Mouse (Mus musculus) lung, embryonic 14.5 days (tissue): ENCODE data around the gene Dync1li2. TPM values are rescaled to one million over a fixed set of nuclear protein-coding genes. Genes with fewer than 3 reads are reported as not detected.

Experiments
- ATAC-seq: fragments of 200-750 bp; cut with Nextera tagmentation; 2 replicates; pipeline ENCODE4 v1.8.0; 2017; ENCODE audit warnings: mild to moderate bottlenecking, moderate TSS enrichment, moderate library complexity; ENCODE audit not compliant: insufficient read depth
- DNase-seq: peaks from one replicate; pipeline ENCODE4 v3.0.0-alpha.2; 2015
- H3K27ac ChIP-seq: fragments of 300-500 bp; sonication (generic); 2 replicates; pipeline ENCODE4 v1.5.1; 2014; ENCODE audit warnings: low read depth, mild to moderate bottlenecking, moderate library complexity
- H3K27me3 ChIP-seq: fragments of 300-500 bp; sonication (generic); 2 replicates; pipeline ENCODE4 v1.6.1; 2014; ENCODE audit warnings: low read length, control low read depth; ENCODE audit not compliant: insufficient read depth
- H3K36me3 ChIP-seq: fragments of 300-500 bp; sonication (generic); 2 replicates; pipeline ENCODE4 v1.6.1; 2014; ENCODE audit warnings: control low read depth; ENCODE audit not compliant: insufficient read depth
- H3K4me1 ChIP-seq: fragments of 300-500 bp; sonication (generic); 2 replicates; pipeline ENCODE4 v1.6.1; 2014; ENCODE audit warnings: antibody characterized with exemption, control low read depth; ENCODE audit not compliant: insufficient read depth
- H3K4me2 ChIP-seq: fragments of 300-500 bp; sonication (generic); 2 replicates; pipeline ENCODE4 v1.6.1; 2014; ENCODE audit warnings: mild to moderate bottlenecking
- H3K4me3 ChIP-seq: fragments of 300-500 bp; sonication (generic); 2 replicates; pipeline ENCODE4 v1.5.1; 2014; ENCODE audit warnings: low read depth, low read length
- H3K9ac ChIP-seq: fragments of 300-500 bp; sonication (generic); 2 replicates; pipeline ENCODE4 v1.6.1; 2014
- H3K9me3 ChIP-seq: fragments of 300-500 bp; sonication (generic); 2 replicates; pipeline ENCODE4 v1.6.1; 2016; ENCODE audit warnings: low read depth, low read length, control low read depth
- CTCF ChIP-seq: IDR thresholded peaks from 2 replicates; pipeline ENCODE4 v1.5.1; 2016; ENCODE audit warnings: antibody characterized with exemption, low read depth
- WGBS: fragments of 180-500 bp; shearing (Covaris S2); extraction: QIAGEN DNeasy Blood & Tissue Kit; methylation state at CpG from one replicate; pipeline ENCODE4 v1.1.7; 2014; 5-methylcytosine and 5-hydroxymethylcytosine counted together
- polyA plus RNA-seq: library from polyadenylated mRNA; unstranded; fragments of >200 nt; fragmentation: Nextera tagmentation; extraction: Ambion mirVana; gene quantifications from 2 replicates; pipeline ENCODE4 v1.2.1, GENCODE M21; 2014

The Dync1li2 gene
- polyA plus RNA-seq, 1 experiment from 2014 or later: 62.4 TPM

- 85% methylated on average over 18 of the region's 18 CpGs for WGBS
- no peak for DNase-seq
- H3K9me3 ChIP-seq: no peaks in the 10 kb centered on the region
Measured at GRCm38 (mm10) chr8:104434826-104435354, 8.0 kb downstream of the Dync1li2 start.

GRCm38 (mm10) chr8:104434275-104434674, 8.6 kb downstream of the Dync1li2 start:
- Histone ChIP-seq H3K9ac (no peak overlapping the region), H3K27ac (no peak overlapping the region), H3K4me3 (no peak overlapping the region), H3K27me3 (no peaks in the 10 kb centered on the region), H3K9me3 (no peaks in the 10 kb centered on the region), H3K36me3 (peaks cover 94% of the 10 kb centered on the region), H3K4me2 (no peak overlapping the region), H3K4me1 (peaks cover 4% of the 10 kb centered on the region; the same call in 1 of the 2 replicates)
- WGBS: 75% methylated on average over 4 of the region's 4 CpGs
- DNase-seq (no peak), ATAC-seq (no peak)
- 0 out of 2 replicates have a peak, but pooled peaks have one; percentile 11 for TF ChIP-seq CTCF

More at GRCm38 (mm10) chr8:104434826-104435354, 8.0 kb downstream of the Dync1li2 start:
- H3K27me3 ChIP-seq: no peaks in the 10 kb centered on the region
- TF ChIP-seq CTCF: 0 out of 2 replicates have a peak, but pooled peaks have one; percentile 14
- H3K4me3 ChIP-seq: no peak overlapping the region
- no peak overlapping the region for H3K9ac ChIP-seq
- H3K27ac ChIP-seq: no peak overlapping the region
- ATAC-seq: no peak
- H3K36me3 ChIP-seq: peaks cover 94% of the 10 kb centered on the region
- peaks cover 4% of the 10 kb centered on the region; the same call in 1 of the 2 replicates for H3K4me1 ChIP-seq
- H3K4me2 ChIP-seq: no peak overlapping the region

- H3K4me1 ChIP-seq: peaks cover 4% of the 10 kb centered on the region; the same call in 1 of the 2 replicates
- DNase-seq (no peak), ATAC-seq (no peak)
- H3K27me3 ChIP-seq: no peaks in the 10 kb centered on the region
- H3K9ac ChIP-seq: no peak overlapping the region
- H3K4me3 ChIP-seq: no peak overlapping the region
- no peak overlapping the region for H3K4me2 ChIP-seq
- no peak for TF ChIP-seq CTCF
- 91% methylated on average over 5 of the region's 5 CpGs for WGBS
- H3K36me3 ChIP-seq: peaks cover 94% of the 10 kb centered on the region
- H3K27ac ChIP-seq: no peak overlapping the region
- H3K9me3 ChIP-seq: no peaks in the 10 kb centered on the region
Measured at GRCm38 (mm10) chr8:104433191-104433842, 9.5 kb downstream of the Dync1li2 start.

- H3K27me3 ChIP-seq: no peaks in the 10 kb centered on the region
- H3K27ac ChIP-seq: no peak overlapping the region
- no peak overlapping the region for H3K4me2 ChIP-seq
- WGBS: 97% methylated on average over 6 of the region's 6 CpGs
- no peak for TF ChIP-seq CTCF
- H3K9ac ChIP-seq: no peak overlapping the region
- peaks cover 97% of the 10 kb centered on the region for H3K36me3 ChIP-seq
- no peaks in the 10 kb centered on the region for H3K9me3 ChIP-seq
- H3K4me1 ChIP-seq: peaks cover 4% of the 10 kb centered on the region; the same call in 1 of the 2 replicates
- DNase-seq (no peak), ATAC-seq (no peak)
- no peak overlapping the region for H3K4me3 ChIP-seq
Measured at GRCm38 (mm10) chr8:104432656-104433055, 10.2 kb downstream of the Dync1li2 start.

- DNase-seq (no peak), ATAC-seq (no peak)
- Histone ChIP-seq H3K4me2 (no peak overlapping the region), H3K9me3 (no peaks in the 10 kb centered on the region), H3K4me3 (no peak overlapping the region), H3K36me3 (peaks cover 99% of the 10 kb centered on the region), H3K27ac (no peak overlapping the region), H3K27me3 (no peaks in the 10 kb centered on the region), H3K4me1 (no peaks in the 10 kb centered on the region), H3K9ac (no peak overlapping the region)
- TF ChIP-seq CTCF: no peak
- WGBS: 85% methylated on average over 7 of the region's 7 CpGs
Measured at GRCm38 (mm10) chr8:104430230-104430629, 12.6 kb downstream of the Dync1li2 start.

- H3K9me3 ChIP-seq: no peaks in the 10 kb centered on the region
- H3K27me3 ChIP-seq: no peaks in the 10 kb centered on the region
- no peak overlapping the region for H3K4me3 ChIP-seq
- whole genome bisulfite sequencing: 94% methylated on average over 13 of the region's 13 CpGs
- TF ChIP-seq CTCF: no peak
- no peak overlapping the region for H3K4me2 ChIP-seq
- H3K27ac ChIP-seq: no peak overlapping the region
- no peaks in the 10 kb centered on the region for H3K4me1 ChIP-seq
- H3K9ac ChIP-seq: no peak overlapping the region
- peaks cover 97% of the 10 kb centered on the region for H3K36me3 ChIP-seq
- no peak for ATAC-seq
- DNase-seq: no peak
Measured at GRCm38 (mm10) chr8:104427703-104428102, 15.1 kb downstream of the Dync1li2 start.

GRCm38 (mm10) chr8:104422313-104422712, 20.5 kb downstream of the Dync1li2 start:
- WGBS: 77% methylated on average over 6 of the region's 6 CpGs
- Histone ChIP-seq H3K27ac (no peak overlapping the region), H3K9me3 (no peaks in the 10 kb centered on the region), H3K27me3 (no peaks in the 10 kb centered on the region), H3K4me2 (no peak overlapping the region), H3K9ac (no peak overlapping the region), H3K4me3 (no peak overlapping the region), H3K36me3 (peaks cover 96% of the 10 kb centered on the region), H3K4me1 (no peaks in the 10 kb centered on the region)
- ATAC-seq: no peak
- no peak for DNase-seq
- no peak for TF ChIP-seq CTCF
